Mouse (Mus musculus) midbrain, postnatal 0 days (tissue): ENCODE results near the gene Gm20388. TPM values are rescaled to one million over a fixed set of nuclear protein-coding genes. Genes with fewer than 3 reads are reported as not detected.

Experiments
- ATAC-seq: fragments of 200-750 bp; cut with Nextera tagmentation; 2 replicates; pipeline ENCODE4 v1.8.0; 2017; ENCODE audit warnings: moderate number of reproducible peaks, mild to moderate bottlenecking, moderate TSS enrichment, moderate library complexity; ENCODE audit not compliant: low FRiP score
- DNase-seq: peaks from one replicate; pipeline ENCODE4 v3.0.0-alpha.2; 2015; ENCODE audit warnings: low spot score
- H3K27ac ChIP-seq: fragments of 300-500 bp; sonication (generic); 2 replicates; pipeline ENCODE4 v1.5.1; 2014; ENCODE audit warnings: low read depth, mild to moderate bottlenecking, low read length, mixed read lengths
- H3K27me3 ChIP-seq: fragments of 300-500 bp; sonication (generic); 2 replicates; pipeline ENCODE4 v1.6.1; 2014; ENCODE audit warnings: low read length, control low read depth, mixed read lengths; ENCODE audit not compliant: insufficient read depth
- H3K36me3 ChIP-seq: fragments of 300-500 bp; sonication (generic); 2 replicates; pipeline ENCODE4 v1.6.1; 2014; ENCODE audit warnings: low read length, control low read depth, mixed read lengths; ENCODE audit not compliant: insufficient read depth
- H3K4me1 ChIP-seq: fragments of 300-500 bp; sonication (generic); 2 replicates; pipeline ENCODE4 v1.6.1; 2014; ENCODE audit warnings: mild to moderate bottlenecking, control low read depth, antibody characterized with exemption, low read length, mixed read lengths; ENCODE audit not compliant: insufficient read depth
- H3K4me2 ChIP-seq: fragments of 300-500 bp; sonication (generic); 2 replicates; pipeline ENCODE4 v1.6.1; 2014; ENCODE audit warnings: low read depth, mild to moderate bottlenecking, low read length, mixed read lengths; ENCODE audit not compliant: poor library complexity, severe bottlenecking
- H3K4me3 ChIP-seq: fragments of 300-500 bp; sonication (generic); 2 replicates; pipeline ENCODE4 v1.5.1; 2014; ENCODE audit warnings: low read depth, mild to moderate bottlenecking, low read length, moderate library complexity
- H3K9ac ChIP-seq: fragments of 300-500 bp; sonication (generic); replicated peaks from 2 replicates; pipeline ENCODE4 v1.6.1; 2014; ENCODE audit warnings: mild to moderate bottlenecking, low read length, moderate library complexity, mixed read lengths; ENCODE audit not compliant: poor library complexity, severe bottlenecking
- H3K9me3 ChIP-seq: fragments of 300-500 bp; sonication (generic); 2 replicates; pipeline ENCODE4 v1.6.1; 2016; ENCODE audit warnings: low read length, control low read depth
- CTCF ChIP-seq: IDR thresholded peaks from 2 replicates; pipeline ENCODE4 v1.5.1; 2016; ENCODE audit warnings: antibody characterized with exemption, mild to moderate bottlenecking
- WGBS: fragments of 180-500 bp; shearing (Covaris S2); extraction: QIAGEN DNeasy Blood & Tissue Kit; methylation state at CpG from one replicate; pipeline ENCODE4 v1.1.7; 2014; 5-methylcytosine and 5-hydroxymethylcytosine counted together
- polyA plus RNA-seq: library from polyadenylated mRNA; unstranded; fragments of >200 nt; fragmentation: Nextera tagmentation; extraction: Ambion mirVana; gene quantifications from 2 replicates; pipeline ENCODE4 v1.2.1, GENCODE M21; 2015
- total RNA-seq: library from RNA; depleted of rRNA; stranded (reverse); fragments of >200 nt; gene quantifications from 2 replicates; pipeline ENCODE4 v1.2.3, GENCODE M21; 2014

Gene Gm20388
- total and polyA plus RNA-seq, 2 experiments from 2014 or later: 74.2 TPM; not detected in 1

DNA sequence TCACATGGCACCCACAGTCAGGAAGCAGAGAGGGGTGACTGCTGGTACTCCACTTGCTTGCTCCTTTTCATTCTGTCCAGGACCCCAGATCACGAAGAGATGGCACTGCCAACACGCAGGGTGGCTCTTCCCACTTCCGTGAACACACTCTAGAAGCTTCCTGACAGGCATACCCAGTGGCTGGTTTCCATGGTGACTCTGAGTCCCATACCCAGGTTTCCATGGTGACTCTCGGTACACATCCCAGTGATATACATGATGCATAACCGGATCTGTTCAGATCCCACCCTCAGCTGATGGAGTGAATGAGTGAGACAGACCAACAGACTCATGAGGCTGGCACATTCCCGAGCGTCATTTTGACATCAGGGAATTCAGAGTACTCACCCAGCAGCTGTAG, 1148.5 kb downstream of the Gm20388 start:
- WGBS: 36% methylated on average over 7 of the region's 7 CpGs
- no peak overlapping the region for H3K9ac ChIP-seq
- ATAC-seq (peak; percentile 81), DNase-seq (peak; percentile 82)
- peak overlapping the region; percentile 26; the same call in 1 of the 2 replicates for H3K27ac ChIP-seq
- H3K9me3 ChIP-seq: no peaks in the 10 kb centered on the region
- TF ChIP-seq CTCF: no peak
- H3K4me3 ChIP-seq: no peak overlapping the region
- no peak overlapping the region for H3K4me2 ChIP-seq
- H3K27me3 ChIP-seq: no peaks in the 10 kb centered on the region
- no peaks in the 10 kb centered on the region for H3K36me3 ChIP-seq
- no peaks in the 10 kb centered on the region; the same call in 1 of the 2 replicates for H3K4me1 ChIP-seq

DNA sequence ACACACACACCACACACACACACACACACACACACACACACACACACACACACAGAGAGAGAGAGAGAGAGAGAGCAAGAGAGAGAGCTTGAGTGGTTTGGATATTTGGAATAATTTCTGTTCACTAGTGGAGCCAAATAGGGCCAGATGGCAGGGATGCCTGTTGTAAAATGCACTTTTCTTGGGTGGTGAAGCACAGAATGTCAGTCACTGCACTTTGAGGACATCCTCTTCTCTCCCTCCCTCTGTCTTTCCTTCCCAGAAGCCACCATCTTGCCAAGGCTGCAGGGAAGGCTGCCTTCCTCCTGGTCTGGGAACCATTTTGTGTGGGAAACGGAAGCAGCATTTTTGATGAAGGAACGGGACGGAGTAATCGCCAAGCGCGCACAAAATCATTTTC, 1151.9 kb downstream of the Gm20388 start:
- Histone ChIP-seq H3K36me3 (no peaks in the 10 kb centered on the region), H3K27me3 (no peaks in the 10 kb centered on the region), H3K27ac (no peak overlapping the region), H3K9ac (no peak overlapping the region), H3K9me3 (no peaks in the 10 kb centered on the region), H3K4me2 (no peak overlapping the region), H3K4me3 (no peak overlapping the region), H3K4me1 (no peaks in the 10 kb centered on the region; the same call in 1 of the 2 replicates)
- ATAC-seq (no peak), DNase-seq (peak; percentile 14)
- TF ChIP-seq CTCF: no peak
- WGBS: 73% methylated on average over 6 of the region's 6 CpGs

DNA sequence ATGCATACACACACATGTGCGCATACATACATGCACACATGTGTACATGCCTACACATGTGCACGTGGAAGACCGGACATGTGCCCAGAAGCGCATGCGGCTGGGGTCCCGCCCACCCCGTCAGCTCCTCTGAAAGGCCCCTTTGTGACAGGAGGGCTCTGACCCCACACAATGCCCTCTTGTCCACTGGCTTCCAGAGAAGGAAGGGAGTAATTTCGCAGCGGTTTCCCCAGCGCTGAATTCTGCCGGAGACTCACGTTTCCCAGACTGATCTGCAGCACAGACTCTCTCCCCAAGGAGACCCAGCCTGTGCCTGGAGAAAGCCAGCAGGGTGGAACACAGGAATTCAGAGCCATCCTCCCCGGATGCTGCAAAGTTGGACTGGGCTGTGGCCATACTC, 1153.0 kb downstream of the Gm20388 start:
- no peaks in the 10 kb centered on the region; the same call in 1 of the 2 replicates for H3K4me1 ChIP-seq
- ATAC-seq: no peak
- H3K4me2 ChIP-seq: no peak overlapping the region

DNA sequence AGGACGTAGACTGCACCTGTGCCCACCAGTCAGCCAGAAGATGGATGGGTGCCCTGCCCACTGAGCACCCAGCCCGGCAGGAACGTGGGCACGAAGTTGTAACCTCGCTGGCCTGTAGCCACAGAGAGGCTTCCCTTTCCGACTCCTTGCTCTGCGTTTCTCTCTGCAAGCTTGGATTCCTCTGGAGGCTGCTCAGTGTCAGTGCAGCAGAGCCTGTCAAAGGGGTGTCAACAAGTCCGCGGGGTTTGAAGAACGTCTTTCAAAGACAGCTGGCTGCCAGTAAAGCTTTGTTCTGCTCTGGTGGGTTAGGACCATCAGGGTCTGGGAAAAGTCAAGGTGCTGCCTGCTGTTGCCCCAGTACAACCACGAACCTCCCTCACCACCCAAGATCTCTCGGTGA, 1160.8 kb downstream of the Gm20388 start:
- no peaks in the 10 kb centered on the region for H3K9me3 ChIP-seq
- DNase-seq (peak; percentile 32), ATAC-seq (no peak)
- TF ChIP-seq CTCF: peak; percentile 73
- H3K4me1 ChIP-seq: no peaks in the 10 kb centered on the region
- 2% methylated on average over 12 of the region's 12 CpGs for WGBS
- H3K4me3 ChIP-seq: no peak overlapping the region
- no peak overlapping the region for H3K4me2 ChIP-seq
- H3K27ac ChIP-seq: no peak overlapping the region
- H3K36me3 ChIP-seq: no peaks in the 10 kb centered on the region
- H3K9ac ChIP-seq: no peak overlapping the region
- H3K27me3 ChIP-seq: peaks cover 64% of the 10 kb centered on the region

More for the DNA sequence above, 1153.0 kb downstream of the Gm20388 start:
- no peaks in the 10 kb centered on the region for H3K9me3 ChIP-seq
- 0 out of 2 replicates have a peak overlapping the region, but pooled peaks have one; percentile 19 for H3K9ac ChIP-seq
- no peak for TF ChIP-seq CTCF
- peak; percentile 24 for DNase-seq
- WGBS: 39% methylated on average over 13 of the region's 13 CpGs
- H3K27me3 ChIP-seq: no peaks in the 10 kb centered on the region; the same call in 1 of the 2 replicates
- H3K36me3 ChIP-seq: no peaks in the 10 kb centered on the region
- H3K4me3 ChIP-seq: no peak overlapping the region
- H3K27ac ChIP-seq: no peak overlapping the region

DNA sequence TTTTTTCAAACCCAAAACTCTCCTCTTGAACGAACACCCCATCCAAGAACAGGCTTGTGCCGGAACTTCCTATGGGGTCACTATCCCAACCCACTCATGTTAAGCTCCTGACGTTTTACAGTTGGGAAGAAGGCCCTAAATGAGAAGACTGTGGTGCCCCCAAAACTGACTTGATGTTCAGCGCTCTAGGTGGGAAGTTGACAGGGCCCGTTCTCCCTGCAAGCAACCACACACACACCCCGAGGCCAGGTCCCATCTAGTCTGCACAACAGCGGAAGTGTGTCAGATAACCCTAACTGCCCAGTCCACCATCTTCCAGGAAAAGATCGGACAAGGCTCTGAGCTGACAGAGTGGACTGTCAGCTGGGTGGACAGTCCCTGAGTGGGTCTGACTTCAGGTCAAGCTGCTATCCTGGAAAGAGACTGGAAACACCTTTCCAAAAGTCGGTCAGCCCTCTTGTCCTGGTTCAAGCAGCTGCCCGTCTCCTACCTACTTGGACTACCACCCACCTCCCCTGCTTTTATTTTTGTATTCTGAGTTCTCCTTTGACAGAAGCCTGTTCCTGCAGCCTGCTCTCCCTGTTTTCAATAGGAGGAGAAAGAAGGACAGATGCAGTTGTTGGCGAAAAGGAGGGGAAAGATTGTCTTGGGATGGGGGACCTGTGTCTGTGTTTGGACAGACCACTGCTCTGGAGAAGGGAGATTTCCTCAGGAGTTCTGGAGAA, 1161.9 kb downstream of the Gm20388 start:
- H3K36me3 ChIP-seq: no peaks in the 10 kb centered on the region
- no peaks in the 10 kb centered on the region for H3K9me3 ChIP-seq
- ATAC-seq (no peak), DNase-seq (no peak)
- TF ChIP-seq CTCF: no peak
- H3K27ac ChIP-seq: no peak overlapping the region
- WGBS: 12% methylated on average over 11 of the region's 11 CpGs
- no peak overlapping the region for H3K9ac ChIP-seq
- H3K27me3 ChIP-seq: peaks cover 75% of the 10 kb centered on the region
- H3K4me2 ChIP-seq: no peak overlapping the region
- no peak overlapping the region for H3K4me3 ChIP-seq
- H3K4me1 ChIP-seq: no peaks in the 10 kb centered on the region
